ENCODE assay signal across 8 mouse cellular contexts in genomic region chr12:20232746-20233453, GRCm38 (mm10).
A peak's percentile ranks its signal among the peaks of the same experiment; 100 is the strongest.
DNase-seq lines count a peak whose midpoint lies in the region; ATAC-seq and TF ChIP-seq lines count a peak whose summit lies in the region.

No protein-coding gene starts in this region.

- no peak overlapping the region for H3K4me2 ChIP-seq in forebrain, embryonic 11.5 days (ENCODE audit: low read depth, low read length, severe bottlenecking)
- H3K4me2 ChIP-seq in hindbrain, postnatal 0 days (ENCODE audit: low read depth, low read length): no peak overlapping the region
- no peak overlapping the region for H3K4me2 ChIP-seq in midbrain, embryonic 11.5 days

- no peak for TF ChIP-seq CTCF in hindbrain, postnatal 0 days (IDR thresholded peaks at IDR 0.05; ENCODE audit: low read depth)

- H3K4me3 ChIP-seq in forebrain, embryonic 11.5 days (ENCODE audit: low read depth, low read length): no peak overlapping the region
- peak overlapping the region; percentile 1; the same call in 1 of the 2 replicates for H3K4me3 ChIP-seq in hindbrain, postnatal 0 days (ENCODE audit: low read length)
- no peak overlapping the region for H3K4me3 ChIP-seq in midbrain, embryonic 11.5 days (ENCODE audit: low read depth, low read length)

- H3K4me1 ChIP-seq in forebrain, embryonic 11.5 days (replicated peaks; ENCODE audit: control insufficient read depth, insufficient read depth, low read length): no peaks in the 10 kb centered on the region
- H3K4me1 ChIP-seq in hindbrain, postnatal 0 days (ENCODE audit: insufficient read depth, low read length): no peaks in the 10 kb centered on the region
- H3K4me1 ChIP-seq in midbrain, embryonic 11.5 days (ENCODE audit: control insufficient read depth, insufficient read depth, low read length): no peaks in the 10 kb centered on the region

- H3K27ac ChIP-seq in forebrain, embryonic 11.5 days (ENCODE audit: low read depth, low read length): no peak overlapping the region
- no peak overlapping the region for H3K27ac ChIP-seq in hindbrain, postnatal 0 days
- no peak overlapping the region for H3K27ac ChIP-seq in midbrain, embryonic 11.5 days (ENCODE audit: low read depth, low read length)

- no peak overlapping the region for H3K9ac ChIP-seq in forebrain, embryonic 11.5 days (ENCODE audit: low read length)
- H3K9ac ChIP-seq in hindbrain, postnatal 0 days (replicated peaks; ENCODE audit: low read length): no peak overlapping the region
- H3K9ac ChIP-seq in midbrain, embryonic 11.5 days (ENCODE audit: low read length): no peak overlapping the region

- peak; percentile 9 to 18 for DNase-seq in adrenal gland, postnatal 4 days (ENCODE audit: low spot score in 2 of 2)
- no peak for DNase-seq in adrenal gland, postnatal 10 days
- peak; percentile 31 for DNase-seq in 3134 (ENCODE audit: extremely low read depth, insufficient read length, low spot score)
- peak; percentile 57 for DNase-seq in forebrain, embryonic 11.5 days (ENCODE audit: low spot score)
- peak; percentile 5 for DNase-seq in hindbrain, postnatal 0 days (ENCODE audit: low spot score)
- DNase-seq in midbrain, embryonic 11.5 days (ENCODE audit: low spot score, missing footprints): peak; percentile 86
- DNase-seq in testis, postnatal 10 days (ENCODE audit: low spot score): peak; percentile 55
- DNase-seq in cerebellum, postnatal 14 days: no peak

- peaks cover 57% of the 10 kb centered on the region for H3K9me3 ChIP-seq in forebrain, embryonic 11.5 days (ENCODE audit: control insufficient read depth, low read length)
- H3K9me3 ChIP-seq in hindbrain, postnatal 0 days (ENCODE audit: low read length): peaks cover 63% of the 10 kb centered on the region
- H3K9me3 ChIP-seq in midbrain, embryonic 11.5 days (ENCODE audit: control insufficient read depth, low read length): peaks cover 62% of the 10 kb centered on the region

- H3K27me3 ChIP-seq in forebrain, embryonic 11.5 days (ENCODE audit: control insufficient read depth, insufficient read depth, low read length): peaks cover 10% of the 10 kb centered on the region
- H3K27me3 ChIP-seq in hindbrain, postnatal 0 days (ENCODE audit: insufficient read depth, low read length): no peaks in the 10 kb centered on the region
- peaks cover 16% of the 10 kb centered on the region for H3K27me3 ChIP-seq in midbrain, embryonic 11.5 days (ENCODE audit: control insufficient read depth, insufficient read depth, low read length)

- WGBS in forebrain, embryonic 11.5 days: 67% methylated on average over 32 of the region's 32 CpGs
- 71% methylated on average over 32 of the region's 32 CpGs for WGBS in hindbrain, postnatal 0 days
- WGBS in midbrain, embryonic 11.5 days: 66% methylated on average over 32 of the region's 32 CpGs

- peaks cover 2% of the 10 kb centered on the region; the same call in 1 of the 2 replicates for H3K36me3 ChIP-seq in forebrain, embryonic 11.5 days (ENCODE audit: control insufficient read depth, insufficient read depth, low read length)
- H3K36me3 ChIP-seq in hindbrain, postnatal 0 days (ENCODE audit: insufficient read depth, low read length): no peaks in the 10 kb centered on the region
- H3K36me3 ChIP-seq in midbrain, embryonic 11.5 days (ENCODE audit: control insufficient read depth, insufficient read depth, low read length): peaks cover 5% of the 10 kb centered on the region; the same call in 1 of the 2 replicates

- peak; percentile 58 for ATAC-seq in forebrain, embryonic 11.5 days (replicated peaks; ENCODE audit: low FRiP score)
- ATAC-seq in hindbrain, postnatal 0 days: peak; percentile 58
- peak; percentile 71 for ATAC-seq in midbrain, embryonic 11.5 days (ENCODE audit: low FRiP score)

Comparison
In these comparisons a context has a peak if more than half of its experiments do, and no peak if none do; other contexts are left out.
1. DNase-seq: peak in adrenal gland, postnatal 4 days (2 of 2), 3134 (single experiment), forebrain, embryonic 11.5 days (single experiment), hindbrain, postnatal 0 days (single experiment), midbrain, embryonic 11.5 days (single experiment) and testis, postnatal 10 days (single experiment); none in adrenal gland, postnatal 10 days (single experiment) and cerebellum, postnatal 14 days (0 of 2).
2. Peak in every context shown above with its lines, with median percentiles within 50 percentile points of each other: ATAC-seq.